Mouse (Mus musculus) frontal cortex, postnatal 10 days (tissue): ENCODE data around the gene Caap1.

Experiments used
- DNase-seq, 2 experiments: peaks; one replicate each; pipeline ENCODE4 v3.0.0; 2022; ENCODE audit warnings: low spot score in 2 of 2, mixed read lengths in 1 of 2

Gene Caap1

DNA sequence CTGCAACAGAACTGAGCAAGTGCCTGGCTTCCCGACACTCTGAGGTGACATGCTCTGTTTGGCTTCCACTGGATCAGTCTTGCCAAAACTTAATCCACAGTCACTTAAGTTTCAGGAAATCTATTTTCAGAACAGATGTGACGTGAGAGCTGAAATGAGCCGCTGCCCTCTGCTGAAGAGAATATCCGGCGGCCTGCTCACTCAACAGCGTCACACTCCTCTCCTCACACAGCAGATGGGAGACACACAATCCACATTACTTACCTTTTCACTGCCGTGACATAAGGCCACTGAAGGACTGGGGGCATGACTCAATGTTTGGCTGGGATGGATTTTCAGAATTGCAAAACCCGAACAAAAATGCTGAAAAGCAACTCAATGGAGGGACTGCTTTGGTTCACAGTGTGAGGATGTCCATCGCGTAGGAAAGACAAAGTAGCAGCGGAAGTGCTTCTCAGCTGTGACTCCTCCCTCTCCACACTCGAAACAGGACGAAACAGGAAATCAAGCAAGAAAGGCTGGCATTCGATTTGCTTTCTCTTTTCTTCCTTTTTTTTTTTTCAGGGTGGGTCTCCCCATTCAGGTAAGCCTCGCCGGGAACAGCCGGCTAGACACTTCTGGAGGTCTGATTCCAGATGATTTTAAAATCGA is 79.7 kb downstream of the Caap1 start:
- DNase-seq: no peak

DNA sequence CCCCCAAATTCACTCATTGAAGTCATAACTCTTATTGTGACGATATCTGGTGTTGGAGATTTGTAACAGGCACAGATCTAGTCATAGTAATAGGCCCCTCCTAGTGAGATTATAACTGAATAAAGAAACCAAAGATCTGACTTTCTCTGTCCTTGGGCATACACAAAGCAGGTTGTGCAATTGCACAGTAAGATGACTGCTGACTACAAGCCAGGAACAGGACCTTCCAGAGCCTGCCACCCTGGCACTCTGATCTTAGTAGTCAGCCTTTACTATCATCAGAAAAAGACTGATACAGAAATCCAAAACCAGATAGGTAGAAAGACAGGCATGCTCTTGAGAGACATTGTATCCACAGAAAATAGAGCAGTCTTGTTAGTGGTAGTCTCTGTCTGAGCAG is 83.3 kb downstream of the Caap1 start:
- no peak for DNase-seq

DNA sequence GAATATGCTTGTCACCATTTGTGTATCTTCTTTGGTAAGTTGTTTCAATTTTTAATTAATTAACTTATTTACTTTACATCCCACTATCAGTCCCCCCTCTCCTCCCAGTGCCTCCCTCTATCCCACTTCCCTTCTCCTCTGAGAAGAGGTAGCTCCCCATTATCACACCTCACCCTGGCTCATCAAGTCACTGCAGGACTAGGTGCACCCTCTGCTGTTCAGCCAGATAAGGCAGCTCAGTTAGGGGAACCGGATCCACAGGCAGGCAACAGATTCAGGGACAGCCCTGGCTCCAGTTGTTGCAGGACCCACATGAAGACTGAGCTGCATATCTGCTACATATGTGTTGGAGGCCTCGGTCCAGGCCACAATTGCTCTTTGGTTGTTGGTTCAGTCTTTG is 97.2 kb downstream of the Caap1 start:
- no peak for DNase-seq

DNA sequence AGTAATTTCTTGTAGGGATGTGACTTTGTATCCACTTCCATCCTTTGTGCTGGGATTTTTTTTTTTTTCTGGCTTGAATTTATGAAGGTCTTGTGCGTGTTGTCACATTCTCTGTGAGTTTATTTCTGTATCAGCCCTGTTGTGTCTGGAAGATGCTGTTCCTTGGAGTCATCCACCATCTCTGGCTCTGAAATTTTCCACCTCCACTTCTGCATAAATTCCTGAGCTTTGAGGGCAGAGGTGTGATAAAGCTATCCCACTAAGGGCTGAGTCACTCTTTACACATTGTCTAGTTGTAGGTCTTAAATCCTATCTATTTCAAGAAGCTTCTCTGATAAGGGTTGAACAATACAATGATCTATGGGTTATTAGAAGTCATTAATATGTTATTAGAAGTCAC is 101.7 kb downstream of the Caap1 start:
- DNase-seq: no peak
